Mouse (Mus musculus) gastrocnemius, adult 8-10 months (tissue): ENCODE data around the gene Pef1. TPM values are rescaled to one million over a fixed set of nuclear protein-coding genes. Genes with fewer than 3 reads are reported as not detected.

Experiments used
- DNase-seq, 2 experiments: peaks; one replicate each; pipeline ENCODE4 v3.0.0; 2022; ENCODE audit warnings: low spot score in 2 of 2
- total RNA-seq, 4 experiments: library from RNA; stranded (reverse); gene quantifications; 2 replicates each; pipeline ENCODE4 v1.2.4; 2022

Pef1 gene
- total RNA-seq, 4 experiments from 2014 or later = 34.5 to 37.3 (median 37.0) TPM

GRCm38 (mm10) chr4:130174335-130175031, 72.1 kb downstream of the Pef1 start:
- no peak for DNase-seq

DNA sequence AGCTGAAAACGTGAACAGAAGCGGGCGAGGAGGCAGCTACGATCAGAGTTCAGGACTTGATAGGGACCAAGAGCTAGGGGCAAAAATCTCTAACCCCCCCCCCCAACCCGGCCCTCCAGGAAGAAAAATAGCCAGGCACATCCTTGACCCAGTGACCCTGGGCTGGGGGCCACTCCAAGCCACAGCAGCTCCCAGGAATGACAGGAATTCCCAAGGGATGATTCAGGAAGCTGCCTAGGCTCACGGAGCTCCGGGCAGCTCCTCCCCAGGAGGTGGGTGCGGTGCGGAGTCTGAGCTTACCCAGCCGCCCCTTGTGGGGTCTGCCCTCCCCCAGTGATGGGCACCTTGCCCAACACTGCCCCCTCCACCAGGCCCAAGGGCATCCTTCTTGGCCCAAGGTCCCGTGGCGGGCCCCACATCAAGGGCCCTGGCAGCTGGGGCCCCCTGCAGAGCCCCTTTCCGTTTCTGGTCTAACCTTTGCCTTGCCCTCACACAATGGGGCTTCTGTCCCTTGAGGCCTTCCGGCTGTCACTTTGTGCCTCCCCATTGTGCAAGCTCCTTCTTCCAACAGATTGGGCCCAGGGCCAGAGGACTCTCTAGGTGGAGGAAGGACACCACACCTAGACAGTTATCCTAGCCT, 72.8 kb downstream of the Pef1 start, which contains the start of gene Tinagl1:
Gene Tinagl1 (minus strand): TSS at position 51 of the 640 bp plus-strand sequence.
- DNase-seq = no peak

DNA sequence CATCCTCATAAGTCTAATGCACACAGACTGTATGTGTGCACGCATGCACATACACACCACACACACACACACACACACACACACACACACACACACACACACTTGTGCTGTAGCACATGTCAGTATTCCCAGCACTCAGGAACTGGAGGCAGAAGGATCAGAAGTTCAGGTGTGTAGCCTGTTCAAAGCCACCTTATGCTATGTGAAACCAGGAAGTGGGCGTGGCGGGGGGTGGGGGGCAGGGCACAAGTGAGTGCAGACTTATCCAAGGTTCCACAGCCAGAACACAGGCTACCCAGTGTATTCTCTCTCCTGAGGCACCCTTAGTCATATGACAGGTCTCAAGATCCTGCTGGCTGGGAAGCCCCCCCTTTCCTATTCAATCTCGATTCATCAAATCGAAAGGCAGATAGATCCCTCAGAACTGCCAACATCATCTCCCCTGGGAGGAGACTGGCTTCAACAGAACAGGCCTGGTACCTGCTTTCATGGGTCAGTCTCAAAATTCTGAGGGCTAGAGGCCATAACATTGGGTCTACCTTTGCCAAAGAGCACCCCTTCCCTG, 73.9 kb downstream of the Pef1 start:
- DNase-seq = no peak

DNA sequence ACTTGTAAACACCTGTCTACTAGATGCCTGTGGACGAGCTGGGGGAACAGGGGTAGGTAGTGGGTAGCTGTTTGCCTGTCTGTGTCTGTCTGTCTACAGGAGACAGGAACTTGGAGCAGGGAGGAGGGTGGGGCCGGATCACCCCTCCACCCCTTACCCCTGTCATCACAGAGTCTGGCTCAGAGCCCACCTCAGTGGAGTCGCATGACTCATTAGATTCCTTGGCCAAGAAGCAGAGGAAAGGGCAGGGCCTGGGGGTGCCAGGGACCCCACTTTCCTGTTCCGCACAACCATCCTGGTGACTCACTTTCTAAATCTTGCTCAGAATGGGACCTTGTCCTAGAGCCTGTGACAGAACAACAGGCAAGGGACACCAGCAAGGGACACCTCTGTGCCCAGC, 74.7 kb downstream of the Pef1 start:
- no peak for DNase-seq

DNA sequence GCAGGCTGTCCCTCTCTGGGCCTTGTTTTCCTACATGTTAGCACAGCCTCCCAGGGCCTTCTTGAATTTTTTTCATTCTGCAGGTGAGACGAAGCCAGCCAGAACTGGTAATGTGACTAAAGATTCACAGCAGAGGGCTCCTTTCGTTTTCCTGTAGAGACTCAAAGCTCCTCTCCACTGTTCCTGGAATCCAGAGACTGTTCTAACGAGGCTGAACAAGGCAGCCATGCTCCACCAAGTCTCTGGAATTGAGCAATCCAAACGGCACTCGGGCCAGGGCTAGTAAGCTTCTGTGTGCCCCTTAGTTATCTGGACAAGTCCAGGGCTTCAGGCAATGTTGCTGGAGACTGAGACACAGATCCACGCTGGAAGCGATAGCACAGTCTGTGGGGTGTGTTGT, 75.2 kb downstream of the Pef1 start:
- no peak for DNase-seq

Other genes starting within 250 kb of the Pef1 start
- not detected for gene Spocd1, start 173.3 kb upstream of the Pef1 start, total RNA-seq
- 1 to 10 TPM in 2 of 4 experiments, under 1 TPM in 2; 0.29 to 2.3 (median 1.1) TPM for gene Adgrb2, start 117.7 kb upstream of the Pef1 start, total RNA-seq
- 1 to 10 TPM; 1.6 to 4.1 (median 2.3) TPM for gene Col16a1, start 54.7 kb upstream of the Pef1 start, total RNA-seq
- under 1 TPM in 1 of 4 experiments, not detected in 3; 0.22 TPM for gene Hcrtr1, start 36.8 kb downstream of the Pef1 start, total RNA-seq
- gene Tinagl1, start 72.6 kb downstream of the Pef1 start, total RNA-seq = 10 to 100 TPM; 10.2 to 25.2 (median 13.1) TPM
- gene Gm853, start 119.8 kb downstream of the Pef1 start, total RNA-seq = not detected
- 100 to 1,000 TPM in 1 of 4 experiments, 10 to 100 TPM in 3; 73.1 to 119 (median 84.5) TPM for gene Serinc2, start 176.6 kb downstream of the Pef1 start, total RNA-seq
- 1,000 to 10,000 TPM in 1 of 4 experiments, 100 to 1,000 TPM in 3; 564 to 1,027 (median 619) TPM for gene Fabp3, start 206.0 kb downstream of the Pef1 start, total RNA-seq
- gene Gm10570, start 206.1 kb downstream of the Pef1 start, total RNA-seq = under 1 TPM in 1 of 4 experiments, not detected in 3; 0.92 TPM